Mouse (Mus musculus): ENCODE results near the gene Phf13.

The Phf13 gene

DNA sequence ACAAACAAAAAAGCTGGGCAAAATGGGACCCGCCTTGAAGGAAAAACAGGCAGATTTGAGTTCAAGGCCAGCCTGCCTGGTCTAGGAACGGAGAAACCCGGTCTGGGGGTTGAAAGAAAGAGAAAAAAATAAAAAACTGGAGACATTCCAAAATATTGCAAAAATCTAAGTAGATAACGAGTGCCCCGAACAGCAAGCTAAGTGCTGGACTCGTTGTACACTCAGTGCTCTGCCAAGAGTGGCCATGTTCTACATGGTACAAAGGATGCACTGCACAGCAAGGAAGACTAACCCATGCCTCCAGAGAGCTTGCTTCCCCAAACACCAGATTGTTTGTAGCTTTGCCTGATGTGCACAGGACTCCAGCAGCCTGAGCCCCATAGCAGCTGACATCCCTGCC lies 3.0 kb downstream of the Phf13 start:
- CTCF ChIA-PET: interaction anchor here (0.9 kb wide), 1 partner anchor 105 kb away, joined by 3 read pairs; no protein-coding TSS in a partner anchor

DNA sequence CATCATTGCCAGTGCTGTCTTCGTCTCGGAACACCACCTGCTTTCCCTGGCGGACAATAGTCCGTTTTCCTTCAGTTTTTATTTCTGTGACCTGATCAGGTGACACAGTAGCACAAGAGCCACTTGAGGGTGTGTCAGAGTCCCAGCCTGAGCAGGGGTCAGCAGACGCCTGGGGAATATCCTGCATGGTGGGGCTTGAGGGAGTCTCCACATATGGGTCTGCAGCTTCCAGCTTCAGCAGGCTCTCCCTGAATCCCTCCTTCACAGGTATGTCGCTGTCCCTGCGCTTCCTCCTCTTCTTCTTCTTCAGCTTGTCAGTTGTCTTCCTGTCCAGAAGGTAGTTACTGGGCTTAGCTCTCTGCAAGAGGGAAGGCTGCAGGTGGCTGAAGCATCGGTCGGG lies 4.0 kb downstream of the Phf13 start:
- CTCF ChIA-PET: interaction anchor here (0.5 kb wide), 1 partner anchor 8 kb away, joined by 3 read pairs; no protein-coding TSS in a partner anchor

DNA sequence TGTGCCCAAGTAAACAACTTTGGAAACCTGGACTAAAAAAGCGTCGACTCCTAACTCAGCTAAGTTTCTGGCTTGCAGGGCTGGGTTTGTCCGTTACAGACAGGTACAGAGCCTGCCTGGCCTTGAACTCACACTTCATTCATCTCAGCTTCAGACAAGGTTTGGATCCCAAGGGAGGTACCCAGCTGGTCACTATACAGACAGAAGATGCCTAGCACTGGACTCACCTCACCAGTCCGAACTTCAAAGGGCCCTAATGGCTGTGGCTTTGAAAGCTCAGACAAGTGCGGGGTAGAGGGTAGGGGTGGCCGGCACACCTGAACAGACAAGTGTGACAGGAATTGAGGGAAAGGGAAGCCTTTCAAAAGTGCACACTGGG lies 7.0 kb downstream of the Phf13 start:
- CTCF ChIA-PET: interaction anchor here (0.8 to 1.8 kb wide), 2 partner anchors 9 to 40 kb away, joined by 3 to 5 read pairs; no protein-coding TSS in a partner anchor

DNA sequence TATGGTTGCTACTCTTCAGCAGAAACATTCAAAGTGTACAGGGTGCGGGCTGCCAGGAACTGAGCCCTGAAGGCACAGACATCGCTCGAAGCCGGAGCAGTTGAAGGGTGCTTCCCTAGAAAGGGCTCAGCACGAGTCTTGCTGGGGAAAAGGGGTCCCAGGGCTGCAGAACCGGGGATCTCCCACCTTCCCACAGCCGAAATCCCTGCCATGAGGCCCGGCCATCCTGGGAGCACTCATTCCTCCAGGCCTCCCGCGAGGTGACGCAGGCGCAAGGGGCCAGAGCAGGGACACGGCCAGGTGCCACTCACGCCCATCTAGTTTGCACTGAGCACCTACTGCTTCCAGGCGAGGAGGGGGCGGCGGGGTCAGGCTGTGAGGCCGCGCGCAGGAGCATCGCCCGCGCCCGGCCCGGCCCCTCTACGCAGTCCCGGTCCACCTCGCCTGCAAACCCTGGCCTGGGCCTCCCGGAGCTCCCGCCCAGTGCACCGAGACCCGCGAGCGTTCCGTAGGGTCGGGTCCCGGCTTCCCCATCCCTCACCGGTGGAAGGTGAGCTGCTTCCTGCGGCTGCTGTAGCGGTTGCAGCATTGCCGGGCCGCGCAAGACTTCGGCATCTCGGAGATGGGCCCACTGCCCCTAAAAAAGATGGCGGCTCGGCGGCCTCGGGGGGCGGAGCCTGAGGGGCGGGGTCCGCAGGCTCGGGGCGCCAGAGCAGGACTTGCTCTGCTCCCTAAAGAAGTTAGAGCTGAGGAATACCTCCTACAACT lies 7.5 kb downstream of the Phf13 start, which contains the start of gene Thap3:
Gene Thap3, minus strand, starts transcription at position 656 of the 768 bp plus-strand sequence.
- CTCF ChIA-PET: interaction anchor here (0.8 to 1.8 kb wide), 2 partner anchors 8 to 41 kb away, joined by 3 to 5 read pairs; no protein-coding TSS in a partner anchor

DNA sequence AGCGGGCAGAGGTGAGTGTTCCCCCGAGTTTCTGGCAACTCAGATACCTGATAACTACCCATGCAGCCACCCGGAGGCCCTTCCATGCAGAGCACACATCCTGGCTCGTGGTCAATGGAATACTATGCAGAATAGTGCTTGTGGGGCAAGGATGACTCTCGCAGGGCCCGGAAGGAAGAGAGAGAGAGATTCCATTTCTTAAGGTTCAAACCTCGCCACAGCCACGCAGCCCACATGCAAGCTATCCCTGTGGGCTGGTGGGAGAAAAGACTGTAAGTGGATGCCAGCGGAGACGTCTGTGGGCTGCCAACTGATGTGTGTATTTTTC lies 8.1 kb downstream of the Phf13 start:
- CTCF ChIA-PET: no interaction called here

DNA sequence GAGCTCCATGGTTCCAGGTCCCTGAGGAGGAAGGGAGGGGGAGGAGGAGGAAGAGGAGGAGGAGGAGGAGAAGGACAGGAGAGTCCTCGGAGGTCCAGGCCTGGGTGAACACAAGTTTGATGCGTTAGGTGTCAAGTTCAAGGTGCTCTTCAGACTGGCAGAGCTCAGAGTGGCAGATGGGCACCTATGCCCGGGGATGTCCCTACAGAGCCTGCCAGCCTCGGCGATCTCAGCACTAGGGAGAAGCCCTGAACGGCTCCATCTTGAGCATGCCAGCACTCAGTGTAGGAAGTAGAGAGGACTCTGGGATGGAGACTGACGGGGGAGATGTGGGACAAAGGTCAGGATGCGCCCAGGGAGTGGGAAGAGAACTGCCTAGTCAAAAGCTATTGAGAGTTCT lies 9.4 kb downstream of the Phf13 start:
- CTCF ChIA-PET: no interaction called here

DNA sequence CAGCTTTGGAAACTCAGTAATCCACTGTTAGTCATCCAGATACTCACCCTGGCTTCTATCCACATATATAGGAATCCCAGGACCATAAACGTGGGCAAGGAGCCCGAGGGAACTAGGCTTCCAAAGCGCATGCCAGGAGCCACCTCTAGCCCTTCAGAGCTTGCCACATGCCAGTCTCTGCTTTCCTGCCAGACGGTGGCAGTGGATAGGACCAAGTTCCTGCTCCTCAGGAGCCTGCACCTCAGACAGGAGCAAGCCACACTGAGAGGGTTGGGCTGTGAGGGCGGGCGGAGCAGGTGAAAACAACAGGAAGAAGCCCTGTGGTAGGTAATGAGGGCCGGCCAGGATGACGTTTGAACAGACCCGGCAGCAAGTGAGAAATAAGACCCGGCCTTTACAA lies 10.2 kb downstream of the Phf13 start:
- CTCF ChIA-PET: no interaction called here

DNA sequence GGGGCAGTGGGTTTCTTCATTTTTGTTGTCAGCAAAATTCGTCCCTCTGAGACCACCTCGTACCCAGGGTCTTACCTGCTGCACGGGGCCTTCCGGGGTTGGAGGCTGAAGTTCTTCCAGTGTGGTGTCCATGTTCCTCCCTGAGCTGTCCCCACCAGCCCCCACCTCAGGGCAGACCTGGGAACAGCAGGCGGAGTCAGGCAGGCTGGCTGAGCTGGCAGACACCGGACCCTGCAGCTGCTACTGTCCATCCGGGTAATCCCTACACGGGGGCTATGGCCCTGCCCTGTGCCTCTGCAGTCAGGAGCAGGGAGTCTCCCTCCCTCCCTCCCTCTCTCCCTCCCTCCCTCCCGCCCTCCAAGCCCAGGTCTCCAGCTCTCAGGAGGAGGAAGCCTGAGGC lies 12.5 kb downstream of the Phf13 start:
- CTCF ChIA-PET: no interaction called here

DNA sequence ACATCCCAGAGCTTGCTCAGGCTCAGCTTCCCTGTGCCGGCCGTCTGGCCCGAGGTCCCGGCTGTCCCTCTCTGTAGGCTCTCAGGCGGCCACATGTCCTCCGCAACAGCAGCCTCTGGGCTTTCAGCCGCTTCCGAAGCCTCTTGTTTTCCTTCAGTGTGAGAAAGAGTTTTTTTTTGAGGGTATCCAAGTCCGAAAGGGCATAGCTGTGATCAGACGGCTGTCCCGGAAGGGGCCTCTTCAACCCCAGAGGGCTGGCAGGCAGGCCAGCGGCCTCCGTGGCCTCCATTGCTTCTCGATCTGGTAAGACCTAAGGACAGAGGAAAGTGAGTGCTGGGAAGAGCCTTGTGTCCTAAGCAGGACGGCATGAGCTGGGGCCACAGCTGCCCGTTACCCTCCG lies 13.0 kb downstream of the Phf13 start:
- CTCF ChIA-PET: no interaction called here

DNA sequence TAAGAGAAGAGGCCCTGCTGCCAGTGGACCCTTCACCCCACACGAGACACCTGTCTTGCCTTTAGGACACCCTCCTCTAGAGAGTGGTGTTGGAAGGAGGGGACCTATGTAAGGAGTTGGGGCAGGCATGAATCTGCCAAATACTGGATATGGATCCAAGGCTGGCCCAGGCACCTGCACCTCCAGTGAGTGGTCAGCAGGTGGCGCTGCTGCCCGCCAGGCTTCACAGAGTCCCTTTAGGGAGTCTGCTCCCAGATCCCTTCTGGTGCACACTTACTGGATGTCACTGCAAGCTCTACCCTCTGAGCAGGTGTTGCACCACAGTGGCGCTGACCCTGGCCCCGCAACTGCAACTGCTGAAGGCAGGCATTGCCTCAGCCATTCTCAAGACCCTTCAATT lies 14.7 kb downstream of the Phf13 start:
- CTCF ChIA-PET: interaction anchor here (0.9 to 1.5 kb wide), 2 partner anchors 45 to 114 kb away, joined by 3 to 4 read pairs; no protein-coding TSS in a partner anchor

DNA sequence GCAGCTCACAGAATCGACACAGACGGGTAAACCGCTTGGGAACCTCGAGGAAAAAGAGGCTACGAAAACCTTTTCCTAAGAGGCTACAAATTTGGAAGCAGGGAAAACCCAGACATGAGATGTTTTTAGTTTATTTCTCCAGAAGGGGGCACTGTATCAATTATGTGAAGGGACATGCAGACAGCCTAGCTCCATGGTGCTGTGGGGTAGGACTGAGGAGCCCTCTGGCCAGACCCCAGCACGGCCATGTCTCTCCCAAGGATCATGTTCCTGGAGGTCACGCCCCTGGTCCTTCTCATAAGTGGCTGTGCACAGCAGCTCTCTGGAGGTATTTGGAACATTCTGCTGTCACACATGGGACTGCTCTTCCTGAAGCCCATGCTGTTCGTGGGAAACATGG lies 15.4 kb downstream of the Phf13 start:
- CTCF ChIA-PET: interaction anchor here (0.6 to 1.5 kb wide), 6 partner anchors 8 to 203 kb away, joined by 3 to 9 read pairs (median 4); partner anchors contain the start of gene Thap3

DNA sequence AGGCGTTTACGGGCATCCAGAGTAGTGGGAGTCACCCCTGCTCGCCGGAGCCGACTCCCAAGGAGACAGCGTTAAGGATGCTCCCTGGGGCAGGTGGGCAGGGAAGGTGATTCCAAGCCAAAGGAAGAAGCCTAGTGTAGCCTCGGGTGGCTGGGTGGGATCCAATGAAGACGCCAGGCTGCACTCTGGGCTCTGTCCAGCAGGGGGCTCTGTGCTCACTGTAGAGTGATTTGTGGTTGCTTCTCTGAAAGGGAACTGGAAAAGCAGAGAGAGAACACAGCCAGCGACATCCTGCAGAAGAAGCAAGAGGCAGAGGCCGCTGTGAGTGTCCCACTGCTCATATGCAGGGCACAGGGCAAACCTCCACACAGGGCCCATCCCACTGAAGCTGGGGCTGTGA lies 18.3 kb downstream of the Phf13 start:
- CTCF ChIA-PET: no interaction called here

DNA sequence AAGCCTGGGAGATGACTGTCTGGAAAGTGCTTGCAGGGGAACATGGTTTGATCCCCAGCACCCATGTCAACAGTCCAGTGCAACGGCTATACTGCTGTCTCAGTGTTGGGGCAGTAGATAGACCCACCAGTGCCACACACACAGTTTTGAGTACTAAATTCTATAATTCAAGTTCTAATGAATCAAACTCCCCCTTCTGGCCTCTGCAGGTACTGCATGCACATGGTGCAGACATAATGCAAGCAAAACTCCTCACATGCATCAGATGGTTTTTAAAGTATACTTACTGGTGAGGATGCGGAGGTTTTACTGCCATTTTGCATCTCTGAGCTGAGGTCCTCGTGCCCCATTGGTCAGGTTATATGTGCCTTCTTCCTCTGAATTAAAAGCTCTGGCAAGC lies 20.6 kb downstream of the Phf13 start:
- CTCF ChIA-PET: no interaction called here

DNA sequence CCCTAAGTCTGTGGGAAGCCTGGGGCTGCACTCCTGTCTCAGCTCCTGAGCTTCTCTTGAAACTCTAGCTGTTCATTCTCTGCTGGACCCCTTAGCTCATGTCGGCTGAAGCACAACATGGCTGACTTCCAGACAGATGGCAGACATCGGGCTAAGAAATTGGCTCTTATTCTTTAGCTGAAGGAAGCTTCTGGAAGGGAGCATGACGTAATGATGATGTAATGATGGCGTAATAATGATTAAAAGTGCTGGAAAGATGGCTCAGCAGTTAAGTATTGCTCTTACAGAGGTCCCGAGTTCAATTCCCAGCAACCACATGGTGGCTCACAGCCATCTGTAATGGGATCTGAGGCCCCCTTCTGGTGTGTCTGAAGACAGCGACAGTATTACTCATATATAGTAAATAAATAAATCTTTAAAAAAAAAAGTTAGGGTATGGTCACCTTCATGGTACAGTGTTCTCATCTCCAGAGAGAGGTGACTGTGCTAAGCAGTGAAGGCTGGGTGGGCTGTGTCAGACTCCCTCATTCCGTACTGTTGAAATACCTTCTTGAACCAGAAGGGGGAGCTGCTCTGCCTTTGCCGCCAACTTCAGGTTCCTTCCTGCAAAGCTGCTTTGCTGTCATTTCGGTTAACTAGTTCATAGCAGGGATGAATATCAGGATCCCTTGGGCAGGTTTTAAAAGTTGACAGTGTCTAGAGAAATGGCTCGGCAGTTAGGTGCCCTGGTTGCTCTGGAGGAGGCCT lies 23.7 kb downstream of the Phf13 start:
- CTCF ChIA-PET: no interaction called here

DNA sequence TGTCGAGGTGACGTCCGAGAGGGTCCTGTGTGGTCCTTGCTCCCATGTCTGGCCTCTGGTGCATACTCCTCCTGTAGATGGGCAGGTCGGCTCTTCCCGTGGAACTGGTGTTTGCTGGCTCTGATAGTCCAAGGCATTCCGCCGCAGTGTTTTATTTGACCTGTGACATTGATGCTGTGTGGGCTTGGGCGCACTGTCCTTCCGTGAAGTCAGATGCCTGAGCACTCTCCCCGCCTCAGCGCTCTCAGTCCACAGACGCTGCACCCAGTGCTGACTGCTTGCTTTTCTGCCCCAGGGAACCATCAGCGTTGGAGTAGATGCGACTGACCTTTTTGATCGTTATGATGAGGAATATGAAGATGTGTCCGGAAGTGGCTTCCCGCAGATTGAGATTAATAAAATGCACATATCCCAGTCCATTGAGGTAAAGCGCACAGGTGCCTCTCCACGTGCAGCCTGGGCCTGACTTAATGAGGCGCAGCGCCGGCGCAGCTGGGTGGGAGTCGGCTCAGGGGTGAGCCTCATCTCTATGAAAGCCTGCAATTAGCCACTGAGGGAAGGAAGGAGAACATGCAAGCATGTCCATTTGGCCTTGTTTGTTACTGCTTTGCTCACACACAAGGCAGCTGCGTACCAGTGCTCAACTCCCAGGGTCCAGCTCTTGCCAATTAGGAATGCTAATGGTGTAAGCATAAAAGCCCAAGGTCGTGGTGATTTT lies 27.7 kb downstream of the Phf13 start:
- CTCF ChIA-PET: interaction anchor here (0.6 kb wide), 1 partner anchor 41 kb away, joined by 3 read pairs; no protein-coding TSS in a partner anchor

DNA sequence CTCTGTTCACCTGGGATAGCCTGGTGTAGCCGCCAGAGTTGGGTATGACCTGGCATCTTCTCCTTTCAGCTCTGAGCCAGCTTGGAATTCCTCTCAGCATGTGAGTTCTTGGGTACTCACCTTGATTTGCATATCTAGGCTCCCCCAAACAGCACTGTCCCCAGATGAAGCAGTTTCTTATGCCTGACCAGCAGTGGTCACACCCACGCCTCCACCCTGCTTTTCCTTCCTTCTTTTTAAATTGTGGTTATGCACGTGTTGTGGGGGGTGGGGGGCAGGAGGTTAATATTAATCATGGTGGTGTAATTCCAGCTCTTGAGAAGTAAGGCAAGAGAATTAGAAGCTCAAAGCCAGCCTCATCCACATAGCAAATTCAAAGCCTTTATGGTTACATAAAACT lies 33.2 kb downstream of the Phf13 start:
- CTCF ChIA-PET: no interaction called here

DNA sequence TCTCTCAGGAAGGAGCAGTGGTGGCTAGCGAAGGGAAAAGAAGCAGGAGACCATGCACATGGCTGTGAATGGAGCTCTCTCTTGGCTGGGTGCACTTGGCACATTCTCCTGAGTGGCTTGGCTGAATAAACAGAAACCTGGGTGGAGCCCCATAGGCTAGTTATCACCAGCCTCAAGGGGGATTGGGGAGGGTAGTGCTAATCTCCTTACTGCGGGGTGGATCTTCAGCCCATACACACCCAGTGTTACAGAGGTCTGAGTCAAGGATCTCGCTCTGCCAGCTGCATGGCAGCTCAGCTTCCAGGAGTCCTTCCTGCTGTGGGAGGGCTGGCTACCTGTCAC lies 35.6 kb downstream of the Phf13 start:
- CTCF ChIA-PET: no interaction called here

DNA sequence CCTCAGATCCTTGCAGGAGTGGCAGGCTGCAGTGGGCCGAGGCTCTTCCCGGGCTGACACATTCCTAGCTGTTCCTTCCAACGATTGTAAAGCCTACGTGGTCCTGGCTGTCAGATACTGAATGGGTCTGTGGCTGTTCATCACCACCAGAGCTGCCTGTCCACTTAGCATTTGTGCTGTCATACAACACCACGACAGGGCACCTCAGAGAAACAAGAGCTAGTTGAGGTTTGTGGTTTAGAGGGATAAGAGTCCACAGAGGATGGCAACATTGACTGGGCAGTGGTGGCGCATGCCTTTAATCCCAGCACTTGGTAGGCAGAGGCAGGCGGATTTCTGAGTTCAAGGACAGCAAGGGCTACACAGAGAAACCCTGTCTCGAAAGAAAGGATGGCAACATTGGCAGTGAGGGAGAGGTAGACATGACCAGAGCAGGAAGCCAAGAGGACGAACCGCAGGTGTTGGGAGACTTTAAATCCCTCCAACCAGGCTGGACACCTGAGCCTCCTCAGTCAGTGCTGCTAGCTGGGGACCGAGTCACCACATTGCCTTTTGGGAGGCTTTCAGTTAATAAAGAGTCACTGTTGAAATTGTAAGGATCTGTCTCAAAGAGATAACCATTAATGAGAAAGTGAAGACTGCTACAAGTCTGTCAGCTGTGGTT lies 36.1 kb downstream of the Phf13 start:
- CTCF ChIA-PET: no interaction called here

DNA sequence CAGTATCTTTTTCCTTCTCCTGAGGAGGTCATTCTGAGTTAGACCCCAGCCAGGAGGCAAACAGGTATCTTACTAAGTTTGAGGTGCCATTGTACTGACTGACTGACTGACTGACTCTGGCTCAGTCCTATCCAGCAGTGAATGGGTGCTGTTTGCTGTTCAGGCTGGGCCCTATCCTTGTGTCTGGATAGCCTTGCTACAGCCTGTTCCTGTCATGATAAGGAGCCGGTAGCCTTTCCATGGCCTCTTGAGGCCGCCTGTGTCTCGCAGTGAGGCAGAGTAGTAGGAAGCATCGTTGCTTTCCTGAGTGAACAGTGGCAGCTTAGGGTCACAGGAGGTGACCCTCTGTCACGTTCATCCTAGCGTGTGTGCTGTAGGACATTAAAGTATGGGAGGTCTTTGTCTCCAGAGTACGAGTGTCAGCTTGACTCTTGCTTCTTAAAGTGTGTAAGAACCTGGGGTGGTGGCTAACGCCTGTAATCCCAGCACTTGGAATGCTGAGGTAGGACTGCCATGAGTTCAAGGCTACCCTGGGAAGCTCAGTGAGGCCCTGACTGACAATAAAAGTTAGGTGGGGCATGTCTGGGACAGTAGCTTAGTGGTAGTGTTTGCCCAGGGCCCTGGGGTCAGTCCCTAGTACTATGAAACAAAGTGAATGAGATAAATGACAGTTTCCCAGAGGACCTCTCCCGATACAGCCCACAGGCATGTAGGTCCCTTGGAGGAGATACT lies 38.3 kb downstream of the Phf13 start:
- CTCF ChIA-PET: no interaction called here

DNA sequence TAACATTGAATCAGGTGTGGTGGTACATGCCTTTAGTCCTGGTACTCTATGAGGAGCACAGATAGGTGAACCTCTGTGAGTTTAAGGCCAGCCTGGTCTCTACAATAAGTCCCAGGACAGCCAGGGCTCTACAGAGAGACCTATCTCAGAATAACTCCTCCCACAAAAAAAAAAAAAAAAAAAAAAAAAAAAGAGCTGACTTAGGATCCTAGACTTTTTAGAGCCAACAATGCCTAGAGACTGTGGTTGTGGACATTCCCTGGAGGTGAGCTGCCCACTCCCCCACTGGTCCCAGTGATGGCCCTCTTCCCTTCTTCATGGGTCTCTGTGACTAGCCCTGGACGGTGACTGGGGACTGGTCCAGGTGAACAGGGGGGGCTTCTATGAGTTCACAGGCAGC lies 40.3 kb downstream of the Phf13 start:
- CTCF ChIA-PET: interaction anchor here (0.6 kb wide), 1 partner anchor 1672 kb away, joined by 13 read pairs; no protein-coding TSS in a partner anchor

DNA sequence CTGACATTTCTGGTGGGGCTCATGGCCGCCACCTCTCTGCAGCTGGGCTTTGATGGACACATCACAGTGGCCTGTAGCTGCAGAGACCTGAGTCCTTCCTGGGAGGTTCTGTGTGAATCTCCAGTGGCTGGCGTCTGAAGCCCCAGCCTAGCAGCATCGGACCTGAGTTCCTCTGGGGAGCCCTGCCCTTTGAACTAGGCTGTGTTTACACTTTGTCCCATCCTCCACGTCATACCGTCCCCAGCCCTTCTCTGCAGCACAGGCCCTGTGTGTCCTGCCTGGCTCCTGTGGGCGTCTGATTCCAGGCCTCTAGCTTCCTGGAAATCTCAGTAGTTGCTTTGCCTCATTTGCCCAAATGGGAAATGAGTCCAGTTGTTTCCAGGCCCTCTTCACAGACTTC lies 42.8 kb downstream of the Phf13 start:
- CTCF ChIA-PET: interaction anchor here (0.6 kb wide), 1 partner anchor 34 kb away, joined by 12 read pairs; no protein-coding TSS in a partner anchor
